Mouse (Mus musculus) midbrain, embryonic 13.5 days (tissue): ENCODE results near the gene Ndel1. TPM values are rescaled to one million over a fixed set of nuclear protein-coding genes. Genes with fewer than 3 reads are reported as not detected.

Experiments
- ATAC-seq: fragments of 200-750 bp; cut with Nextera tagmentation; 2 replicates; pipeline ENCODE4 v1.8.0; 2017; ENCODE audit warnings: mild to moderate bottlenecking, moderate TSS enrichment, moderate library complexity
- H3K27ac ChIP-seq: fragments of 300-500 bp; sonication (generic); 2 replicates; pipeline ENCODE4 v1.5.1; 2015; ENCODE audit warnings: inconsistent platforms, mild to moderate bottlenecking, moderate library complexity
- H3K27me3 ChIP-seq: fragments of 300-500 bp; sonication (generic); 2 replicates; pipeline ENCODE4 v1.6.1; 2015; ENCODE audit warnings: mild to moderate bottlenecking, inconsistent platforms
- H3K36me3 ChIP-seq: fragments of 300-500 bp; sonication (generic); 2 replicates; pipeline ENCODE4 v1.6.1; 2015; ENCODE audit warnings: mild to moderate bottlenecking, inconsistent platforms
- H3K4me1 ChIP-seq: fragments of 300-500 bp; sonication (generic); replicated peaks from 2 replicates; pipeline ENCODE4 v1.6.1; 2015; ENCODE audit warnings: inconsistent platforms
- H3K4me2 ChIP-seq: fragments of 300-500 bp; sonication (generic); replicated peaks from 2 replicates; pipeline ENCODE4 v1.6.1; 2015; ENCODE audit warnings: moderate library complexity, mild to moderate bottlenecking, inconsistent platforms
- H3K4me3 ChIP-seq: fragments of 300-500 bp; sonication (generic); replicated peaks from 2 replicates; pipeline ENCODE4 v1.5.1; 2015; ENCODE audit warnings: mild to moderate bottlenecking, inconsistent platforms
- H3K9ac ChIP-seq: fragments of 300-500 bp; sonication (generic); replicated peaks from 2 replicates; pipeline ENCODE4 v1.6.1; 2015; ENCODE audit warnings: mild to moderate bottlenecking, inconsistent platforms
- H3K9me3 ChIP-seq: fragments of 300-500 bp; sonication (generic); 2 replicates; pipeline ENCODE4 v1.6.1; 2016; ENCODE audit warnings: mild to moderate bottlenecking, inconsistent platforms
- WGBS: fragments of 180-500 bp; shearing (Covaris S2); methylation state at CpG from one replicate; pipeline ENCODE4 v1.1.7; 2015; 5-methylcytosine and 5-hydroxymethylcytosine counted together
- polyA plus RNA-seq: library from polyadenylated mRNA; unstranded; fragments of >200 nt; fragmentation: Nextera tagmentation; extraction: Ambion mirVana; gene quantifications from 2 replicates; pipeline ENCODE4 v1.2.1, GENCODE M21; 2015

Ndel1 gene
- polyA plus RNA-seq, 1 experiment from 2014 or later: 79.9 TPM

GRCm38 (mm10) chr11:68859943-68860593 lies 11.6 kb downstream of the Ndel1 start:
- H3K9ac ChIP-seq: no peak overlapping the region
- H3K4me3 ChIP-seq: no peak overlapping the region
- H3K27me3 ChIP-seq: 0 out of 2 replicates have a peak, but pooled peaks cover 2% of the 10 kb centered on the region
- H3K4me2 ChIP-seq: no peak overlapping the region
- no peaks in the 10 kb centered on the region for H3K4me1 ChIP-seq
- no peaks in the 10 kb centered on the region for H3K36me3 ChIP-seq
- no peaks in the 10 kb centered on the region for H3K9me3 ChIP-seq
- WGBS: 86% methylated on average over 8 of the region's 8 CpGs
- H3K27ac ChIP-seq: no peak overlapping the region
- ATAC-seq: no peak

- Histone ChIP-seq H3K36me3 (no peaks in the 10 kb centered on the region), H3K27me3 (0 out of 2 replicates have a peak, but pooled peaks cover 2% of the 10 kb centered on the region), H3K4me2 (no peak overlapping the region), H3K4me1 (peaks cover 10% of the 10 kb centered on the region), H3K9ac (no peak overlapping the region), H3K27ac (no peak overlapping the region), H3K4me3 (no peak overlapping the region), H3K9me3 (no peaks in the 10 kb centered on the region)
- ATAC-seq: no peak
- WGBS: 93% methylated on average over 3 of the region's 3 CpGs
Observed at GRCm38 (mm10) chr11:68857329-68857728, 14.3 kb downstream of the Ndel1 start.

GRCm38 (mm10) chr11:68854621-68855020 lies 17.0 kb downstream of the Ndel1 start:
- 90% methylated on average over 3 of the region's 3 CpGs for WGBS
- ATAC-seq: no peak
- Histone ChIP-seq H3K4me1 (peaks cover 35% of the 10 kb centered on the region), H3K27me3 (no peaks in the 10 kb centered on the region), H3K4me2 (no peak overlapping the region), H3K27ac (no peak overlapping the region), H3K36me3 (no peaks in the 10 kb centered on the region), H3K4me3 (no peak overlapping the region), H3K9me3 (no peaks in the 10 kb centered on the region), H3K9ac (no peak overlapping the region; the same call in 1 of the 2 replicates)

GRCm38 (mm10) chr11:68853611-68854401 lies 17.9 kb downstream of the Ndel1 start:
- no peak for ATAC-seq
- WGBS: 45% methylated on average over 14 of the region's 14 CpGs
- Histone ChIP-seq H3K27me3 (no peaks in the 10 kb centered on the region), H3K4me2 (peak overlapping the region; percentile 69), H3K9ac (peak overlapping the region; percentile 60), H3K27ac (peak overlapping the region; percentile 70), H3K4me1 (peaks cover 37% of the 10 kb centered on the region), H3K36me3 (no peaks in the 10 kb centered on the region), H3K4me3 (peak overlapping the region; percentile 93), H3K9me3 (no peaks in the 10 kb centered on the region)

- no peaks in the 10 kb centered on the region for H3K9me3 ChIP-seq
- 0% methylated on average over 42 of the region's 42 CpGs for WGBS
- H3K4me3 ChIP-seq: peak overlapping the region; percentile 93
- peak overlapping the region; percentile 69 for H3K4me2 ChIP-seq
- H3K27ac ChIP-seq: peak overlapping the region; percentile 97
- H3K27me3 ChIP-seq: no peaks in the 10 kb centered on the region
- peak overlapping the region; percentile 93 for H3K9ac ChIP-seq
- ATAC-seq: peak; percentile 100
- H3K4me1 ChIP-seq: peaks cover 37% of the 10 kb centered on the region
- no peaks in the 10 kb centered on the region for H3K36me3 ChIP-seq
Observed at GRCm38 (mm10) chr11:68852932-68853409, 18.7 kb downstream of the Ndel1 start.

- Histone ChIP-seq H3K27ac (peak overlapping the region; percentile 97), H3K4me2 (peak overlapping the region; percentile 69), H3K9me3 (no peaks in the 10 kb centered on the region), H3K9ac (peak overlapping the region; percentile 93), H3K4me1 (peaks cover 37% of the 10 kb centered on the region), H3K4me3 (peak overlapping the region; percentile 93), H3K36me3 (no peaks in the 10 kb centered on the region), H3K27me3 (no peaks in the 10 kb centered on the region)
- under 1% methylated on average over 35 of the region's 36 CpGs for WGBS
- ATAC-seq: peak; percentile 69; the same call in 1 of the 2 replicates
Observed at GRCm38 (mm10) chr11:68852486-68852901, 19.2 kb downstream of the Ndel1 start.

- no peaks in the 10 kb centered on the region for H3K27me3 ChIP-seq
- H3K9me3 ChIP-seq: no peaks in the 10 kb centered on the region
- H3K27ac ChIP-seq: peak overlapping the region; percentile 97
- peak overlapping the region; percentile 93 for H3K9ac ChIP-seq
- no peak for ATAC-seq
- H3K4me3 ChIP-seq: peak overlapping the region; percentile 93
- H3K4me2 ChIP-seq: peak overlapping the region; percentile 69
- peaks cover 37% of the 10 kb centered on the region for H3K4me1 ChIP-seq
- 4% methylated on average over 13 of the region's 13 CpGs for WGBS
- no peaks in the 10 kb centered on the region for H3K36me3 ChIP-seq
Observed at GRCm38 (mm10) chr11:68851644-68852485, 19.8 kb downstream of the Ndel1 start.

- 89% methylated on average over 7 of the region's 7 CpGs for WGBS
- 0 out of 2 replicates have a peak overlapping the region, but pooled peaks have one; percentile 15 for H3K4me2 ChIP-seq
Observed at GRCm38 (mm10) chr11:68850862-68851261, 20.8 kb downstream of the Ndel1 start.

GRCm38 (mm10) chr11:68839606-68840005 lies 32.1 kb downstream of the Ndel1 start:
- H3K4me1 ChIP-seq: no peaks in the 10 kb centered on the region
- H3K4me2 ChIP-seq: no peak overlapping the region
- ATAC-seq: no peak
- H3K9ac ChIP-seq: no peak overlapping the region
- no peak overlapping the region for H3K4me3 ChIP-seq
- H3K36me3 ChIP-seq: peaks cover 54% of the 10 kb centered on the region
- no peaks in the 10 kb centered on the region for H3K27me3 ChIP-seq
- WGBS: 67% methylated on average over 5 of the region's 5 CpGs
- no peak overlapping the region for H3K27ac ChIP-seq
- H3K9me3 ChIP-seq: no peaks in the 10 kb centered on the region

More at GRCm38 (mm10) chr11:68850862-68851261, 20.8 kb downstream of the Ndel1 start:
- Histone ChIP-seq H3K4me3 (no peak overlapping the region), H3K9me3 (no peaks in the 10 kb centered on the region), H3K4me1 (peaks cover 37% of the 10 kb centered on the region), H3K9ac (no peak overlapping the region; the same call in 1 of the 2 replicates), H3K27ac (no peak overlapping the region), H3K36me3 (no peaks in the 10 kb centered on the region), H3K27me3 (no peaks in the 10 kb centered on the region)
- no peak for ATAC-seq

GRCm38 (mm10) chr11:68835034-68835433 lies 36.6 kb downstream of the Ndel1 start:
- Histone ChIP-seq H3K4me1 (no peaks in the 10 kb centered on the region), H3K36me3 (peaks cover 58% of the 10 kb centered on the region), H3K9ac (no peak overlapping the region), H3K27me3 (no peaks in the 10 kb centered on the region), H3K4me2 (no peak overlapping the region), H3K9me3 (no peaks in the 10 kb centered on the region), H3K27ac (no peak overlapping the region), H3K4me3 (no peak overlapping the region)
- WGBS: 96% methylated on average over 3 of the region's 3 CpGs
- ATAC-seq: no peak

- H3K4me1 ChIP-seq: no peaks in the 10 kb centered on the region
- ATAC-seq: no peak
- H3K27me3 ChIP-seq: no peaks in the 10 kb centered on the region
- no peak overlapping the region for H3K4me2 ChIP-seq
- no peaks in the 10 kb centered on the region for H3K9me3 ChIP-seq
- no peak overlapping the region for H3K9ac ChIP-seq
- H3K36me3 ChIP-seq: peaks cover 57% of the 10 kb centered on the region
- no peak overlapping the region for H3K27ac ChIP-seq
- no peak overlapping the region for H3K4me3 ChIP-seq
Observed at GRCm38 (mm10) chr11:68833593-68833992, 38.1 kb downstream of the Ndel1 start.
